Mouse (Mus musculus) spleen, postnatal 10 days (tissue): ENCODE measurements at regions not wholly inside any gene's neighbourhood (a gene's known extent, or its start where the extent isn't known, plus 50 kb on each side); places are given as distances from the start of the nearest gene placed in this dataset.

Source experiments
- DNase-seq, 2 experiments: peaks; one replicate each; pipeline ENCODE4 v3.0.0; 2021 to 2022; ENCODE audit warnings: low spot score in 2 of 2

- no peak for DNase-seq
Measured at GRCm38 (mm10) chr7:83077035-83077918, 210.1 kb downstream of the Mex3b start.

DNA sequence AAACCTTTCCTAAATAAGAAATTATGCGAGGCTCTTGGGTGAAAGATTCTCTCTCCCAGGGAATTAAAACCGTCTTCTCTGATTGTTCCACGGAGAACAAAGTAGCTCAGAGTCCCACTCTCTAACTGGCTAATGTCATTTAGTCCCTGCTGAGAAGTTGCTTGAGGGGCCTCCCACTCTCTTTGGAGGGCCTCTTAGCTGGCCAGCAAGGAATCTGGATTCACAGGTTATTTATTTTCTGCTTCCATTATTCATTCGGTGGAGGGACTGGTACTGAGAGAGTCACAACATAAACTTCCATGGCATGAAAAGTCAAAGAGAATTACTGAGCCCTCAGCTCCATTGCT, 210.8 kb downstream of the Mex3b start:
- no peak for DNase-seq

- DNase-seq: no peak
Measured at GRCm38 (mm10) chr7:83078695-83079094, 211.6 kb downstream of the Mex3b start.

DNA sequence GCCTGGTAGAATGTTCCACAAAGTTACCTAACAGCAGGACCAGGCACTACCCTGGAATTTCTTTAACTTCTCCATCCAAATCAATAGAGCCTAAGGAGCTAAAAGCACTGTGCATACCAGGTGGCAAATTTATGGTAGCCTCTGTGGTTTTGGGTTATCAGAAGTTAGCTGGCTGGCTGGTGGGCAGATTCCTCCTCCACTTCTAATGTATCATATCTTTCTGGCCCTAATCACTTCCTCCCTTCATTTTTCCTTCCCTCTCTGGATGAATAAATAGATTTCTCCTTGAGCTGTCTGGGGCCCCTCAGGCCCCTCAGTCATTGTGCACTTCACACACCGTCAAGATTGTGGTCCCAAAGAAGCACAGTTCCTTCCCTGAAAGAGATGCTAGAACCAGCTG, 212.7 kb downstream of the Mex3b start:
- no peak for DNase-seq

DNA sequence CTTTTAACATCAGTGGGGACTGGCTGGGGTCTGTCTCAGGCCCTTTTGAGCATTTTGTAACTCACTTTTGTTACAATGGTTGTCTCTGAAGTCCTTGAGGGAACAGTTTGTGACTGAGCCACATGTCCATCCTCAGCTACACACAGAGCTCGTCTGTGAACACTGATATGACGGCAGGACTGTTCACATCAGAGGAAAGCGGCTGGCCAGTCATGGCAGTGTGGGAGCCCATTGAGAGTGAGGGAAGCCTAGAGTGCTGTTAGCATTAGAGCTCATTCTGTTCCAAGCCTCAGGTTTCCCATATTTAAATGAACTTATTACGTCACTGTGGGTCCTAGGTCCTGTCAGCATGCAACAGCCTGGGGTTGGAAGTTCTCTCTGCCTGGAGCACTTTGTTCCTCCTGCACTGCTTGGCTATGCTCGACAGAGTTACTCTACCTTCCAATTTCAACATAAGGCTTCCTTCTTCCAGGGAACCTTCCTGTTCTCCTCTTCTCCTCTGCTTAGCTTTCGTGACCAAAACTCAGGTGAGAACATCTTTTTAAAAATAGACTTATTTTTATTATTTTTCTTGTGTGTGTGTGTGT, 217.5 kb downstream of the Mex3b start:
- DNase-seq: no peak

GRCm38 (mm10) chr7:83085547-83086158, 218.5 kb downstream of the Mex3b start:
- no peak for DNase-seq

- DNase-seq: no peak
Measured at GRCm38 (mm10) chr7:83087408-83087807, 220.3 kb downstream of the Mex3b start.

GRCm38 (mm10) chr7:83088125-83088524, 221.0 kb downstream of the Mex3b start:
- no peak for DNase-seq

GRCm38 (mm10) chr7:83089330-83089982, 222.3 kb downstream of the Mex3b start:
- DNase-seq: no peak

DNA sequence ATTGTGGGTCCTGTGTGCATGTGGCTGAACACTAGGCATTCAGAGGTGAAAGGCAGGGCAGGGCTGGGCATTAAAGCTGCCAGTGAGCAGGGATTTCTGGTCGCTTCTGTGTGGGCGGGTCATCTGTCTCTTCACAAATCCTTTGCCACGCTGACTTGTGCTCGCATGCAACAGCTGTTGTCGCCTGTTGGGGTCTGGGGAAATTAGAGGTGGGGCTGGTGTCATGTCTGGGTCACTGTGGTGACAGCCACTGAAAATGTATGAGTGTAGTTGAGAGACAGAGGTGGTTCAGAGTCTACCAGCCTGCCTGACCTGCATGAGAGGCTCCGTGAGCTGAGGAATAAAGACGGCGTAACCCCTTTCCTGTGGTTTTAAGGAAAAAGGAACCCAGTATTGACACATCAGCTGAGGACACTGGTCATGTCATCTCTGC, 226.8 kb downstream of the Mex3b start:
- no peak for DNase-seq

GRCm38 (mm10) chr7:83094899-83095298, 227.8 kb downstream of the Mex3b start:
- DNase-seq: no peak

DNA sequence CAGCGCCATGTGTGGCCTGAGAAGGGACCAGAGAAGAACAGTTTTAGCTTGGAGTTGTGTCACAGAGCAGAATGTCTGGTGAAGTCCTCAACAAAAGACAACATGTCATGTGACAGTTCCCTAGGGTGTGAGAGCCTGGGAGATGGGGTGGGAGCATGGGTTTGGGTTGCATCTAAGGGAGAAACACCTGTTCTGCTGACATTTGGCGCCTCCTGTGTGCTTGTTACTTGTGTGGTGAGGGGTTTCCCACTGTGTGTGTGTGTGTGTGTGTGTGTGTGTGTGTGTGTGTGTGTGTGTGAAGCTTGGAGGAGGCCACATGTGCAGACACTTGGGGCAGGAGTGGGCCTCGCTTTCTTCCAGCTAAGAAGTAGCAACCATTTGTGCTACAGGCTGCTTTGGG, 228.5 kb downstream of the Mex3b start:
- no peak for DNase-seq

GRCm38 (mm10) chr7:83104426-83104825, 237.3 kb downstream of the Mex3b start:
- no peak for DNase-seq

- DNase-seq: no peak
Measured at GRCm38 (mm10) chr7:83105672-83106071, 238.5 kb downstream of the Mex3b start.

DNA sequence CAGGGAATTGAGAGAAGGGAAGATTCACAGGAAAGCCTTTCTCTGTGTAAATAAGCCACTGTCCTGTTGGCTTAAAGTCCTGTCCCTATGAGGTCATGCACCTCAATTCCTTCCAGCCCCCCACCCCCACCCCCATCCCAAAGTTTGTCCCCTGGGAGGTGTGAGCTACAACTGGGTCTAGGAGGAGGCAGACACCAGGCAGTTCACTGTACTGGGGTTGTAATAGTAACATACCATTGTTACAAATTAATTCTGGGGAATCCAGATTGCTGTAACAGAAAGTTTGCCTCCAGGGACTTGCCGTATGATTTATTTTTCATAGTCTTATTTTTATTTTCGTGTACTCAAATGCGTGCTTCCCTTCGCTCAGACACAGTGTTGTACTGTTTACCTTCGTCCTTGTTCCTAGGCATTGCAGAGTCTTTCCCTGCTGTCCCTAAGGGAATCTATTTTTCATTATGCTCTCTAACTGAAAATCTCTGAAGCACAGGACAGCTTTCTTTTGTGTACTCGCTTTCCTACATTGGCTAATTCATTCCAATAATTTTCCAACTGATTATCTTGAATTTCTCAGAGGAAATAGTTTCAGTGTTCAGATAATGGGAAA, 244.2 kb downstream of the Mex3b start:
- no peak for DNase-seq

- DNase-seq: no peak
Measured at GRCm38 (mm10) chr7:83116487-83116886, 249.4 kb downstream of the Mex3b start.

- no peak for DNase-seq
Measured at GRCm38 (mm10) chr7:83117065-83117464, 249.9 kb downstream of the Mex3b start.

DNA sequence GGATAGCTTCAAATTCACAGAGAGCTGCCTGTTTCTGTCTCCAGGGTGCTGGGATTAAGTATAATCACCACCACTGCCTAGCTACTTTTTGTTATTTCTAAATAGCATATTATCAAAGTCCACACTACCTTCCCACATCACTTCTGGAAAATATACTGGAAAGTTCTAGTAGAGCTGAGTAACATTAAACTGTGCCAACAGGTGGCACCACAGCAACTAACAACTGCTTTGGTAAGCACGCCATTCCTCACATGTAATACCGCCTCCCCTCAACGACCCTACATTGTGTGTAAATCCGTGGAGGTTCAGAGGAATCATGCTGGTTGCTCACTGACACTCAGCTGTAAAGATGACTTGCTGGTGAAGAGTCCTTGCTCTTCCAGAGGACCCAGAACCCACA, 259.1 kb downstream of the Mex3b start:
- no peak for DNase-seq

GRCm38 (mm10) chr7:83140216-83140615, 273.1 kb downstream of the Mex3b start:
- DNase-seq: no peak

DNA sequence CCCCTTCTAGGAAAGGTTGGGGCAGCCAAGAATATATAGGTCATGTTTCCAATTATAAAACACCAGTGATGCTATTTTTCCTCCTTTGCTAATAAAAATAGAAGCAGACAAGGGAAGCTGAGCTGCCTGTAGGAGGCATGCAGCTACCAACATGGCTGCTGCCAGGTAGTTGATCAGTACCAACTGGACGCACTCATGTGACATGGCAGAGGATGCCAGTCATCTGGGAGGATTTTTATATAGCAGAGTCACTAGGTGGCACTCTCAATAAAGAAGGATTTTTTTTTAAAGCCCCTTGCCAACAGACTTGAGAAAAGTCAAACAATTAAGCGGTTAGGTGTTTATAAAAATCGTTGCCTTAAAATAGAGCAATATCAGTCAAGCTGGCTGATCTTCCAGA, 273.5 kb downstream of the Mex3b start:
- DNase-seq: no peak

DNA sequence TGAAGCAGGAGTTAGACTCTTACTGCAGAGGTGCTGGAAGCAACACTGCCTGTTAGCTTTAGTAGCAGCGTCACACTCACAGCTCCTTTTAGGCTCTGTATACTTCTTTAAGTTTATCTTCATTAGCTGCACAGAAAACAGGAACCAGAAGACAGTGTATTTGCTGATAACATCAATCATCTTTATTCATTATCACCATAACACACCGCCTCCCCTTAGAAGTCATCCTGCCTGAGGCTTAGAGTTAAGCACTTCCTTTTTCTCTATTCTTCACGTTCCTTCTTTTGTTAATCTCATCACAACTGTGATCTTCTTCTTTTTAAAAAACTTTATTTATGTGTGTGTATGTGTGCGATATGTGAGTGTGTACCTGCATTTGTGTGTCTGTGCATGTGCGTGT, 276.9 kb downstream of the Mex3b start:
- DNase-seq: no peak

DNA sequence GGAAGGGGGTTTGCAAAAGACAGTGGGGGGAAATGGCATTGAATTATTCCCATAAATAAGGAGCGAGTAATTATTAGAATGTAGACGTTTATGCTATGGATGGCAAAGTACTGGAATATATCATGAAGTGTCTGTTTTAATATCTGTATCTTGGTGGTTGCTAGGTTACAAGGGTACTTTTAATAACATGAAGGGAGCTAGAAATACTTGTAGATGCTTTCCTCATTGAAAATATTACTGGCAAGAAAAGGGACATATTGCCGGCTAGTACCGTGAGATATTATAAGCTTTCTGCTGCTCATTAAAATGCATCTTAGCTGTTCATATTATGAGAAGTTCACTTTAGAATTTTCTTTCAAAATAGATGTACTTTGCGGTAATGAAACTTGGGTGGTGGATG, 278.4 kb downstream of the Mex3b start:
- DNase-seq: no peak
